Mouse (Mus musculus) urinary bladder, postnatal 10 days (tissue): ENCODE data around the gene Tmem273.

Source experiments
- DNase-seq: peaks from one replicate; pipeline ENCODE4 v3.0.0; 2022; ENCODE audit warnings: low spot score

Gene Tmem273

GRCm38 (mm10) chr14:32785556-32786130, at the start of gene Tmem273:
Gene Tmem273 (plus strand): TSS chr14:32785963.
- DNase-seq = no peak

GRCm38 (mm10) chr14:32736561-32736960, 49.2 kb upstream of the Tmem273 start:
- DNase-seq = no peak

GRCm38 (mm10) chr14:32738586-32738985, 47.2 kb upstream of the Tmem273 start:
- no peak for DNase-seq

GRCm38 (mm10) chr14:32748519-32748918, 37.2 kb upstream of the Tmem273 start:
- no peak for DNase-seq

GRCm38 (mm10) chr14:32750727-32751126, 35.0 kb upstream of the Tmem273 start:
- no peak for DNase-seq

GRCm38 (mm10) chr14:32754286-32754685, 31.5 kb upstream of the Tmem273 start:
- no peak for DNase-seq

- DNase-seq = no peak
Observed at GRCm38 (mm10) chr14:32762177-32762576, 23.6 kb upstream of the Tmem273 start.

GRCm38 (mm10) chr14:32770563-32770962, 15.2 kb upstream of the Tmem273 start:
- DNase-seq = no peak

- DNase-seq = no peak
Observed at GRCm38 (mm10) chr14:32772085-32772484, 13.7 kb upstream of the Tmem273 start.

- no peak for DNase-seq
Observed at GRCm38 (mm10) chr14:32772791-32773190, 13.0 kb upstream of the Tmem273 start.

GRCm38 (mm10) chr14:32773456-32773855, 12.3 kb upstream of the Tmem273 start:
- DNase-seq = no peak

- DNase-seq = no peak
Observed at GRCm38 (mm10) chr14:32776077-32776476, 9.7 kb upstream of the Tmem273 start.

- no peak for DNase-seq
Observed at GRCm38 (mm10) chr14:32778362-32778761, 7.4 kb upstream of the Tmem273 start.

- DNase-seq = no peak
Observed at GRCm38 (mm10) chr14:32782866-32783265, 2.9 kb upstream of the Tmem273 start.

GRCm38 (mm10) chr14:32784130-32784747, 1.5 kb upstream of the Tmem273 start:
- DNase-seq = no peak

- no peak for DNase-seq
Observed at GRCm38 (mm10) chr14:32784748-32785134, 1.0 kb upstream of the Tmem273 start.

- DNase-seq = no peak
Observed at GRCm38 (mm10) chr14:32787691-32788090, 1.9 kb downstream of the Tmem273 start.

- no peak for DNase-seq
Observed at GRCm38 (mm10) chr14:32796375-32796774, 10.6 kb downstream of the Tmem273 start.

GRCm38 (mm10) chr14:32797803-32798202, 12.0 kb downstream of the Tmem273 start:
- no peak for DNase-seq

- DNase-seq = no peak
Observed at GRCm38 (mm10) chr14:32798355-32798754, 12.6 kb downstream of the Tmem273 start.

- DNase-seq = no peak
Observed at GRCm38 (mm10) chr14:32800048-32800447, 14.3 kb downstream of the Tmem273 start.

GRCm38 (mm10) chr14:32801016-32801661, 15.4 kb downstream of the Tmem273 start:
- DNase-seq = no peak

- no peak for DNase-seq
Observed at GRCm38 (mm10) chr14:32801662-32802024, 15.9 kb downstream of the Tmem273 start.

- no peak for DNase-seq
Observed at GRCm38 (mm10) chr14:32810111-32810510, 24.3 kb downstream of the Tmem273 start.
